Mouse (Mus musculus) forebrain, embryonic 13.5 days (tissue): ENCODE data around the gene Capn15. TPM values are rescaled to one million over a fixed set of nuclear protein-coding genes. Genes with fewer than 3 reads are reported as not detected.
A peak's percentile ranks its signal among the peaks of the same experiment; 100 is the strongest.

Experiments used
- ATAC-seq: fragments of 200-750 bp; cut with Nextera tagmentation; 2 replicates; pipeline ENCODE4 v1.8.0; 2017
- H3K27ac ChIP-seq: fragments of 300-500 bp; sonication (generic); 2 replicates; pipeline ENCODE4 v1.5.1; 2015; ENCODE audit warnings: inconsistent platforms, mild to moderate bottlenecking, moderate library complexity
- H3K27me3 ChIP-seq: fragments of 300-500 bp; sonication (generic); 2 replicates; pipeline ENCODE4 v1.6.1; 2015; ENCODE audit warnings: mild to moderate bottlenecking, inconsistent platforms
- H3K36me3 ChIP-seq: fragments of 300-500 bp; sonication (generic); 2 replicates; pipeline ENCODE4 v1.6.1; 2015; ENCODE audit warnings: mild to moderate bottlenecking, inconsistent platforms; ENCODE audit not compliant: poor library complexity, severe bottlenecking
- H3K4me1 ChIP-seq: fragments of 300-500 bp; sonication (generic); 2 replicates; pipeline ENCODE4 v1.6.1; 2015; ENCODE audit warnings: inconsistent platforms
- H3K4me2 ChIP-seq: fragments of 300-500 bp; sonication (generic); 2 replicates; pipeline ENCODE4 v1.6.1; 2015; ENCODE audit warnings: inconsistent platforms, mild to moderate bottlenecking, moderate library complexity
- H3K4me3 ChIP-seq: fragments of 300-500 bp; sonication (generic); 2 replicates; pipeline ENCODE4 v1.5.1; 2015; ENCODE audit warnings: mild to moderate bottlenecking, inconsistent platforms
- H3K9ac ChIP-seq: fragments of 300-500 bp; sonication (generic); 2 replicates; pipeline ENCODE4 v1.6.1; 2015; ENCODE audit warnings: mild to moderate bottlenecking, inconsistent platforms
- H3K9me3 ChIP-seq: fragments of 300-500 bp; sonication (generic); replicated peaks from 2 replicates; pipeline ENCODE4 v1.6.1; 2016; ENCODE audit warnings: inconsistent platforms
- WGBS: fragments of 180-500 bp; shearing (Covaris S2); methylation state at CpG from one replicate; pipeline ENCODE4 v1.1.7; 2015; 5-methylcytosine and 5-hydroxymethylcytosine counted together
- polyA plus RNA-seq: library from polyadenylated mRNA; unstranded; fragments of >200 nt; fragmentation: Nextera tagmentation; extraction: Ambion mirVana; gene quantifications from 2 replicates; pipeline ENCODE4 v1.2.1, GENCODE M21; 2015

Capn15 gene
- polyA plus RNA-seq, 1 experiment from 2014 or later: 17.1 TPM

DNA sequence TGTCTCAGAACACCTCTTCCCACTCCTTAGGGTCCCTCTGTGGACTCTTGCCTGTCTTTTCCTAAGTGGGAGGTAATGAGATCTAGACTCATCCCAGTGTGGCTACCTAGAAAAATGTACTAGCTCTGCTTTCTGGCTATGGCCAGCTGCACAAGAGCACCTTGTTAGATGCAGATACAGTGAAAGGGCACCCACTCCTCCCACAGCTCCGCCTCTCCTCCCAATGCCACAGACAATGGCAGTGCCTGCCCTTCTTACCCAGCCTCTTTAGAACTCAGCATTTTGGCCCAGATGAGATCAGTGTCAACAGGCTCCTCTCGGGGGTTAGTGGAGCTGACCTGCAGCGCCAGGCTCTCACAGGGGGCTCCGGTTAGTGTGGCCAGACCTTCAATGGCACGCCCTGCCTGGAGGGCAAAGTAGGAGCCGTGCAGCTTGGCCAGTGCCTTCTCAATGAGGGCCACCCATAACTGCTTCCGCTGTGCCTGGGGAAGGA lies 23.1 kb downstream of the Capn15 start:
- H3K36me3 ChIP-seq: peaks cover 71% of the 10 kb centered on the region
- ATAC-seq: no peak
- H3K27me3 ChIP-seq: no peaks in the 10 kb centered on the region

DNA sequence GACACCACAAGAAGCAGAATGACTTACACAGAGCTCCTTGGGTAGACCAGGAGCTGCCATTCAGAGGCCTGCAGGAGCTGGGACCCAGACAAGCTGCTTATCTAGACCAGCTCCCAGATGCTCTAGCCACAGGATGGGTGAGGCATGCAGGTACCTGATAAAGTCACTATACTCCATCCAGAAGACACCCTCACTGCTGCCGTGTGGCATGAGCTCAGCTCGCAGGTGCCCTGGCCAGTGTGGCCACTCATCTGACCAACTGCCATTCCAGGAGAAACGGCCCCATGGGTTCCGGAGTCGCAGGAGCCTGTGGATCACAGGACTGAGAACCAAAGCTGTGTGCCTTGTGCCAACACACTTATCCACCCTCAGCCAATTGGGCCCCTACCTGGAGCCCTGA lies 24.0 kb downstream of the Capn15 start:
- 99% methylated on average over 5 of the region's 5 CpGs for WGBS

More for the DNA sequence above, 23.1 kb downstream of the Capn15 start:
- Histone ChIP-seq H3K27ac (no peak overlapping the region), H3K4me1 (no peaks in the 10 kb centered on the region; the same call in 1 of the 2 replicates), H3K4me2 (no peak overlapping the region), H3K9me3 (no peaks in the 10 kb centered on the region), H3K9ac (no peak overlapping the region), H3K4me3 (no peak overlapping the region)
- 93% methylated on average over 7 of the region's 7 CpGs for WGBS

DNA sequence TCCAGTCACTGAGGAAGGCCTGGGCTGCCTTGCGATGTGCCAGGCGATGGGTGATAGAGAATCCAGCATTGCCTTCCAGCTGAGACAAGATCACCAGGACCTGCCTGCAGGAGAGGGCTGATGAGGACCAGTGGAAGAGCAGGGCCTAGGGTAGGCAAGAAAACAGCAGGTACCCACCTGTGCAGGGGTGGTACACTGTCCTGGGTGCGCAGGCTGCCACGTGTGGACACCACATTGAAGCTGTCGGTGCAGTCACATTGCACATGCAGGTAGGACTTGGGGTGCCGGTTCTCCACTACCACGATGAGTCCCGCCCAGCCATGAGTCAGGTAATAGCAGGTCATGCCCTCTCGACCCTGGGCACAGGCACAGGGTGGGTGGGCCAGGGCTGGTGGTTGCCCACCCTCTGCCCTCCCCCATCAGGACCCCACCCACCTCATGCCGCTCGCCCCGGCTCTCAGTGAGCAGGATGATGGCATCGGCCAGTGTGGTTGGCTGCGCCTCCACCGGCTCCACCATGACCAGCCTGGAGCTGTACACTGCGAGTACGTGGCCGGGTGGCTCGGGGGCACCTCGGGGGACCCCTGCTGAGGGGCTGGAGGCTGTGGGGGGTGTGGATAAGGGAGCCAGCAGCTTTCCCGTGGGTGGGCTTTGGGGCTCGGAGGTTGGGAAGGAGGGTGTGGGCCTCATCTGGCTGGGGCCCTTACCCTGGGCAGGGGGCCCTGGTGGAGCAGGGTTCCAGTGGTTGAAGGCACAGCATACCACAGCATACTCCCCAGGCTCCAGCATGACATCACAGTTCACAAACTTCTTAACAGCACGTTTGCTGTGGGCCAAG lies 25.7 kb downstream of the Capn15 start:
- H3K9me3 ChIP-seq: no peaks in the 10 kb centered on the region
- no peak overlapping the region for H3K27ac ChIP-seq
- no peak overlapping the region for H3K4me3 ChIP-seq
- no peaks in the 10 kb centered on the region; the same call in 1 of the 2 replicates for H3K4me1 ChIP-seq
- peaks cover 71% of the 10 kb centered on the region for H3K36me3 ChIP-seq
- H3K9ac ChIP-seq: no peak overlapping the region
- WGBS: 93% methylated on average over 23 of the region's 23 CpGs
- no peak overlapping the region for H3K4me2 ChIP-seq
- H3K27me3 ChIP-seq: no peaks in the 10 kb centered on the region
- ATAC-seq: no peak

More for the DNA sequence above, 24.0 kb downstream of the Capn15 start:
- Histone ChIP-seq H3K36me3 (peaks cover 75% of the 10 kb centered on the region), H3K27me3 (no peaks in the 10 kb centered on the region), H3K9me3 (no peaks in the 10 kb centered on the region), H3K9ac (no peak overlapping the region), H3K4me1 (no peaks in the 10 kb centered on the region; the same call in 1 of the 2 replicates), H3K4me2 (no peak overlapping the region), H3K27ac (no peak overlapping the region), H3K4me3 (no peak overlapping the region)
- ATAC-seq: no peak

DNA sequence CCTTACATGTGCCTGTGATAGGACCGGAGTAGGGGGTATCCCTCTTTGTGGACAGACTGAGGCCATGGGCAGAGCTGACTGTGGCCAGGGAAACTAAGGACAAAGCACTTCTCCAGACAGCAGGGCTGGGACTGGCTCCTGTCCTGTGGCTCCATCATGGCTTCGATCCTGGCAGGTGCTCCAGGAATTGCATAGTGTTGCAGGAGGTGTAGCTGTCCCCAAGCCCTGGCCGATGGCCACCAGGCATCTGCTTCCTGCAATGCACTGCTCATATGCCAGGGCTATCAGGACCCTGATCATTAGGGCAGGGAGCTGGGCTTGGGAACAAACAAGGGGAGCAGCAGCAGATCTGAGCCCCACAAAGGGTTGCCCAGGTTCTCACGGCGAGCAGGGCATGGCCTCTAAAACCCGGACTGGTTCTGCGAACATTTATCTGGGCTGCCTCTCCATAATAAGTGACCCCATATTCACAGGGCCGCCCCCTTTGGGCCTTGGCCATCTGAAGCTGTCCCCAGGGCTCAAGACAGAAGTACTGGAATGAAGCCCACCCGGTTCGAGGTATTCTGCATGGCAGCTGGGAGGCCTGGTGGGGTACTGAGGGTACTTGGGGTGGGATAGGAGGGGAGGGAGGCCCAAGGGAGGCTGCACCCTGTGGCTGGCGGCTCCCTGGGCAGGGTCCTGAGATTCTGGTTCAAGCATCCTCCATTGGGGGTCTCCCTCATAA lies 26.7 kb downstream of the Capn15 start:
- 90% methylated on average over 11 of the region's 11 CpGs for WGBS
- no peaks in the 10 kb centered on the region for H3K9me3 ChIP-seq
- no peak overlapping the region for H3K9ac ChIP-seq
- peaks cover 62% of the 10 kb centered on the region for H3K36me3 ChIP-seq
- ATAC-seq: no peak
- no peak overlapping the region for H3K4me3 ChIP-seq
- peaks cover 3% of the 10 kb centered on the region for H3K27me3 ChIP-seq
- no peak overlapping the region for H3K27ac ChIP-seq
- no peak overlapping the region for H3K4me2 ChIP-seq
- H3K4me1 ChIP-seq: no peaks in the 10 kb centered on the region; the same call in 1 of the 2 replicates

DNA sequence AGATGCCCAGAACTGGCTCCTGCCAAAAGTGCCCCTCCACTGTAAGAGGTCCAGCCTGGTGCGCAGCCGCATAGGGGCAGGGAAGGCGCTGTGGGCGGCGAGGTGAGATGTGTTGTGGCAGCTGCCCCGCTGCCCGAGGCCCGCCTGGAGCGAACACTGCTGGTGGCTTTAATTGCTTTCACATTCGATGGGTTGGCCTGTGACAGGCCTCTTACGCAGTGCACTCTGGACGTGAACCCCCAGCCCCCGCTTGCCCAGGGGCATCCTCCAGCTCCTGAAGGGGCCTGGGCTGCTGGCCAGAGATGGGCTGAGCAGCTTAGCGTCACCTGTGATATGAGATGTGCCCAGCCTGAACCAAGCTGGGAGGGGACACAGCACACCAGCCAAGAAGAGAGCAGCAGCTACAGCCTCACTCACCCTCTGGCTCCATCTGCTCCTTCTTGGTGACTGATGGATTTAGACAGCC lies 28.0 kb downstream of the Capn15 start:
- Histone ChIP-seq H3K36me3 (peaks cover 48% of the 10 kb centered on the region), H3K4me3 (no peak overlapping the region), H3K4me2 (no peak overlapping the region), H3K9me3 (no peaks in the 10 kb centered on the region), H3K27ac (no peak overlapping the region), H3K27me3 (peaks cover 15% of the 10 kb centered on the region), H3K4me1 (no peaks in the 10 kb centered on the region; the same call in 1 of the 2 replicates), H3K9ac (peak overlapping the region; percentile 12; the same call in 1 of the 2 replicates)
- ATAC-seq: no peak
- WGBS: 83% methylated on average over 14 of the region's 14 CpGs

DNA sequence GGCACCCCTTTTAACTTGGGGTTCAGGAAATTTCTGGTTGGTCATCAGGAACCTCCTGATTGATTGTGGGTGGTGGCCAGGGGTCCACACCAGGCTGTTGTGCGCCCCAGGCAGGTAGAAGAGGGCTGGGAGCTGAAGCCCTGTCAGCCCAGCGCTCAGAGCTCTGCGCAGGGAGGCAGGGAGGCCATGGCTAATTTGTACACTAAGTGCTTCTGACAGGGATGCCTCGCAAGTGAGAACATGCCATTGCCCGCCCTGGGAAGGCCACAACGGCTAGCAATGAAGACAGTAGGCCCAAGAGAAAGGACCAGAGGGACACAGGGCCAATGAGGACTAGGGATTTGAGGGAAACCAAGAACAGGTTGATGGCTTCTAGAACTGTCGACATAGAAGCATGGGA lies 29.0 kb downstream of the Capn15 start:
- Histone ChIP-seq H3K9me3 (no peaks in the 10 kb centered on the region), H3K4me3 (no peak overlapping the region), H3K27ac (no peak overlapping the region), H3K4me2 (no peak overlapping the region), H3K36me3 (peaks cover 43% of the 10 kb centered on the region), H3K9ac (no peak overlapping the region), H3K27me3 (peaks cover 25% of the 10 kb centered on the region), H3K4me1 (peaks cover 5% of the 10 kb centered on the region)
- 82% methylated on average over 7 of the region's 7 CpGs for WGBS
- ATAC-seq: no peak

DNA sequence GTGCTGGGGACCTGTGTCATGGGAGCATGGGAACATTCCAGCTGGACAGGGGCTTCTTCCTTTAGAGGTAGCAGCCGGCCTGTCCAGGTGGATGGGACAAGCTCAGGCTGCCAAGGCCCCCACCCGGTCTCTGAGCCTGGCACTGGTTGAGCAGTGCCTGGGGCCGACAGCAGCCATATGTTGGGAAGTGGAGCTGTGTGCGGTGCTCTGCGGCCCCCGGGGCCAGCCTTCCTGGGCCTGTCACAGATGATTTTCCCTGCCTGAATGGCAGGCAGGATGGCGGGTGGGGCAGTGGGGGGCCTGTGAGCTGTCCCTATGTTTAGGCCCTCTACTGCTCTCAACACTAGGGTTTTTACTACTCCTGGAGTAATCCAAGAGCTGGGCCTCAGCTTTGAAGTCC lies 29.4 kb downstream of the Capn15 start:
- Histone ChIP-seq H3K27ac (no peak overlapping the region), H3K4me2 (no peak overlapping the region), H3K9me3 (no peaks in the 10 kb centered on the region), H3K9ac (peak overlapping the region; percentile 12; the same call in 1 of the 2 replicates), H3K4me3 (no peak overlapping the region), H3K36me3 (peaks cover 40% of the 10 kb centered on the region), H3K4me1 (peaks cover 9% of the 10 kb centered on the region), H3K27me3 (peaks cover 29% of the 10 kb centered on the region)
- no peak for ATAC-seq
- 76% methylated on average over 7 of the region's 7 CpGs for WGBS

DNA sequence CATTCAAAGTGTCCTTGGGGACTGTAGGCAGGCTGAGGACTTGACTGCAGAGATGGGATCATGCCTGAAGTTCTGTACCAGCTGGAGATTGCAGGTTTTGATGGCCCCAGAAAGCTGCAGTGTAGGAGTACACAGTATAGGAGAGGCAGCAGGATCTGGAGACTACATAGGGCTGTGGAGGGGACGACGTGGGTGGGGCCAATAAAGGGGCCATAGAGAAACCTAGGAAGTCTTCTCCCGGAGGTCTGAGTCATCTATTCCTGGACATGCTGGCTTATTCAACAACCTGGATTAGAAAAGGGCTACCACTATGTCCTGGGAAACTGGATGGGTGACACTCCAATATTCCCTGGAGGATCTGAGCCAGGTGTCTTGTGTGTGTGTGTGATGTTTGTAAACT lies 29.9 kb downstream of the Capn15 start:
- no peak overlapping the region for H3K4me3 ChIP-seq
- no peak for ATAC-seq
- no peak overlapping the region for H3K4me2 ChIP-seq
- WGBS: 66% methylated on average over 3 of the region's 3 CpGs
- peaks cover 36% of the 10 kb centered on the region for H3K36me3 ChIP-seq
- H3K9ac ChIP-seq: no peak overlapping the region
- H3K4me1 ChIP-seq: peaks cover 11% of the 10 kb centered on the region
- H3K27me3 ChIP-seq: peaks cover 34% of the 10 kb centered on the region
- H3K9me3 ChIP-seq: no peaks in the 10 kb centered on the region
- H3K27ac ChIP-seq: no peak overlapping the region

DNA sequence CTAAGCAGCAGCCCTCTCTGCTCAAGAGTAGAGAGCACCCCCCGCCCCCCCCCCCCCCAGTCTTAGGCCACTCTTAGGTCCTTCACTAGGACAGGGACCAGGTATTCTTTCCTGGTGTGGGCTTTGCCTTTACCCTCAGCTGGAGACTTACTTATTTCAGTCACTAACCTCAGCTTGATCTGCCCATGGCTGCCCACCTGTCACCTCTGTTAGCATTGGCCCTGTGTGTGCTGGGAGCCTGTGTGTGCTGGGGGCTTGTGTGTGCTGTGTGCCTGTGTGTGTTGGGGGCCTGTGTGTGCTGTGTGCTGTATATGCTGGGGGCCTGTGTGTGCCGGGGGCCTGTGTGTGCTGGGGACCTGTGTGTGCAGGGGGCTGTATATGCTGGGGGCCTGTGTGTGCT lies 30.9 kb downstream of the Capn15 start:
- H3K4me2 ChIP-seq: no peak overlapping the region
- H3K27me3 ChIP-seq: peaks cover 45% of the 10 kb centered on the region
- H3K27ac ChIP-seq: no peak overlapping the region
- H3K4me3 ChIP-seq: no peak overlapping the region
- 72% methylated on average over 2 of the region's 2 CpGs for WGBS
- H3K4me1 ChIP-seq: peaks cover 11% of the 10 kb centered on the region
- no peak for ATAC-seq
- H3K9me3 ChIP-seq: no peaks in the 10 kb centered on the region
- peaks cover 25% of the 10 kb centered on the region for H3K36me3 ChIP-seq
- H3K9ac ChIP-seq: no peak overlapping the region

DNA sequence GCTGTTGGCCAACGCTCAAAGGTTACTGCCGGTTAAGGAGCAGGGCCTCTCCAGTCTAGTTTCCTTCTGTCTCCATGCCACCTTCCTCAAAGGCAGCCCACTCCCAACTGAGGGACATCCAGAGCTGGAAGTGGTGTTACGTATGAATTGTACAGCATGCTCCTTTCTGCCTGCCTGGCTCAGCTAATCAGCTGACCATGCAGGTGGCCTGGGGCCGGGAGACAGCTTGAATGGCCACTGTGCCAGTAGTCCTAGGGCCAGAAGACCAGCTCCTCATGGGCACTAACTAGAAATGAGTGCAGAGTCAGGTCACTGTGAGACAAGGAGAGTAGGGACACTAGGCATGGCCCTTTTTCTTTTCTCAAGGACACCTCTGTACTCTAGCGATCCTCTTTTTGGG lies 32.4 kb downstream of the Capn15 start:
- WGBS: 73% methylated on average over 5 of the region's 5 CpGs
- Histone ChIP-seq H3K27me3 (peaks cover 47% of the 10 kb centered on the region), H3K27ac (no peak overlapping the region), H3K9ac (no peak overlapping the region), H3K36me3 (peaks cover 10% of the 10 kb centered on the region; the same call in 1 of the 2 replicates), H3K4me1 (peaks cover 11% of the 10 kb centered on the region), H3K4me2 (no peak overlapping the region), H3K4me3 (no peak overlapping the region), H3K9me3 (no peaks in the 10 kb centered on the region)
- ATAC-seq: no peak

DNA sequence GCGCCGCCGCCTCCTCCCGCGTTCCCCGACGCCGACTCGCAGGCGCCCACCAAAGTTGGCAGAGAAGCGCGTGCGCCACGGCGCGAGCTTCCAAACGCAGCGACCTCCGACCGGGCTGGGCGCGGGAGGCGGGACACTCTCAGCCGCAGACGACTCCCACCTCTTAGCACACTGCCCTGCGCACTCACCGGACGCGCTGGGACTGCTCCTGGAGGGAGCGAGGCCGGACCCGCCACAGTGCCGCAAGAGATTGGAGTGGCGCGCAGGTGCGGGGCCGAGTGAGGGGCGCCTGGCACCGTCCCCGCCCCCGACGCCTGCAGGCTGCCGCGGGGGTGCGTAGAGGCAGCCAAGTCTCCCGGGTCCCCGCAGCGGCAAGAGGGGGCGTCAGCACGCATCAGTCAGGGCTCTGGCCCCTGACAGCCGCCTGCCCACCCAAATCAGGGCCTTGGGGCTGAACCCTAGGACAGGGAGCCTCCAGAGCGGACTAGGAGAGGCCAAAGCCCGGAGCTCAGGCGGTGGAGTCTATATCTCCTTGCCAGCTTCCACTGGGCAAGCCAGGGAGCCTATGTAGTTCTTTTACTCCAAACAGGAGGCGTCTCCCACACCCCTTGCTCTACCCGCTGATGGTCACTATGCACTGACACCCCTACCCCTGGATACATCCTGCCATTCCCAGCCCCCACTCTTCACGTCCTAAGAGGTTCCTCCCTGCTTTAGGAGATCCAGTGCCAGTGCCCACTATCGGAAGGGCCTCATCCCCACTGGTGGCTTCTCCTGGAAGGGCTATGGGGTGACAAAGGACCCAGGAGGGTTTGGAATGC lies 33.6 kb downstream of the Capn15 start, which contains the start of gene A930017K11Rik:
Gene A930017K11Rik (minus strand): TSS at position 763 of the 821 bp plus-strand sequence.
- H3K27ac ChIP-seq: no peak within 1 kb of the TSS
- H3K9me3 ChIP-seq: no peaks in the 10 kb centered on the region
- no peak within 1 kb of the TSS for H3K9ac ChIP-seq
- WGBS: 1% methylated on average over 58 of the region's 58 CpGs
- H3K4me2 ChIP-seq: peak within 1 kb of the TSS; percentile 57
- peaks cover 47% of the 10 kb centered on the region for H3K27me3 ChIP-seq
- H3K4me1 ChIP-seq: peaks cover 11% of the 10 kb centered on the region
- ATAC-seq: no peak
- H3K36me3 ChIP-seq: no peaks in the 10 kb centered on the region
- H3K4me3 ChIP-seq: peak within 1 kb of the TSS; percentile 32
